Mouse (Mus musculus) limb, embryonic 14.5 days (tissue): ENCODE data around the gene Dnajb14. TPM values are rescaled to one million over a fixed set of nuclear protein-coding genes. Genes with fewer than 3 reads are reported as not detected.

ENCODE experiments used
- ATAC-seq: fragments of 200-750 bp; cut with Nextera tagmentation; 2 replicates; pipeline ENCODE4 v1.8.0; 2017; ENCODE audit warnings: low read depth, moderate number of reproducible peaks, moderate TSS enrichment; ENCODE audit not compliant: low FRiP score
- DNase-seq: peaks from one replicate; pipeline ENCODE4 v3.0.0-alpha.2; 2015; ENCODE audit warnings: low spot score
- H3K27ac ChIP-seq: fragments of 300-500 bp; sonication (generic); replicated peaks from 2 replicates; pipeline ENCODE4 v1.5.1; 2014; ENCODE audit warnings: low read depth, mild to moderate bottlenecking, low read length, moderate library complexity, mixed read lengths
- H3K27me3 ChIP-seq: fragments of 300-500 bp; sonication (generic); 2 replicates; pipeline ENCODE4 v1.6.1; 2014; ENCODE audit warnings: low read length, mixed read lengths; ENCODE audit not compliant: control insufficient read depth, insufficient read depth
- H3K36me3 ChIP-seq: fragments of 300-500 bp; sonication (generic); 2 replicates; pipeline ENCODE4 v1.6.1; 2014; ENCODE audit warnings: mild to moderate bottlenecking, low read length, moderate library complexity, mixed read lengths; ENCODE audit not compliant: control insufficient read depth, insufficient read depth
- H3K4me1 ChIP-seq: fragments of 300-500 bp; sonication (generic); 2 replicates; pipeline ENCODE4 v1.6.1; 2014; ENCODE audit warnings: antibody characterized with exemption, low read length, mixed read lengths; ENCODE audit not compliant: control insufficient read depth, insufficient read depth
- H3K4me2 ChIP-seq: fragments of 300-500 bp; sonication (generic); replicated peaks from 2 replicates; pipeline ENCODE4 v1.6.1; 2014; ENCODE audit warnings: low read depth, mild to moderate bottlenecking, low read length, moderate library complexity; ENCODE audit not compliant: severe bottlenecking
- H3K4me3 ChIP-seq: fragments of 300-500 bp; sonication (generic); replicated peaks from 2 replicates; pipeline ENCODE4 v1.5.1; 2014; ENCODE audit warnings: low read length
- H3K9ac ChIP-seq: fragments of 300-500 bp; sonication (generic); 2 replicates; pipeline ENCODE4 v1.6.1; 2014; ENCODE audit warnings: mild to moderate bottlenecking, low read depth, low read length, moderate library complexity; ENCODE audit not compliant: severe bottlenecking
- H3K9me3 ChIP-seq: fragments of 300-500 bp; sonication (generic); 2 replicates; pipeline ENCODE4 v1.6.1; 2016; ENCODE audit warnings: low read length; ENCODE audit not compliant: control insufficient read depth
- POLR2A ChIP-seq: fragments of 200-500 bp; IDR thresholded peaks from 2 replicates; pipeline ENCODE4 v1.8.0; 2012; ENCODE audit warnings: inconsistent platforms, mild to moderate bottlenecking, moderate library complexity, borderline replicate concordance; ENCODE audit not compliant: insufficient read depth, insufficient read length; ENCODE audit errors: extremely low read depth
- WGBS: fragments of 180-500 bp; shearing (Covaris S2); extraction: QIAGEN DNeasy Blood & Tissue Kit; methylation state at CpG from one replicate; pipeline ENCODE4 v1.1.7; 2014; 5-methylcytosine and 5-hydroxymethylcytosine counted together
- polyA plus RNA-seq, 2 experiments: library from polyadenylated mRNA; depleted of rRNA in 1 of 2; stranded (reverse) in 1 of 2; unstranded in 1 of 2; fragments of >200 nt; fragmentation: Nextera tagmentation in 1 of 2; extraction: Ambion mirVana in 1 of 2; gene quantifications; 2 replicates each; pipeline versions ENCODE4 v1.2.1 to v1.2.3; 2012 to 2014

Gene Dnajb14
- polyA plus RNA-seq, 2 experiments = 7.4 to 11.9 TPM

DNA sequence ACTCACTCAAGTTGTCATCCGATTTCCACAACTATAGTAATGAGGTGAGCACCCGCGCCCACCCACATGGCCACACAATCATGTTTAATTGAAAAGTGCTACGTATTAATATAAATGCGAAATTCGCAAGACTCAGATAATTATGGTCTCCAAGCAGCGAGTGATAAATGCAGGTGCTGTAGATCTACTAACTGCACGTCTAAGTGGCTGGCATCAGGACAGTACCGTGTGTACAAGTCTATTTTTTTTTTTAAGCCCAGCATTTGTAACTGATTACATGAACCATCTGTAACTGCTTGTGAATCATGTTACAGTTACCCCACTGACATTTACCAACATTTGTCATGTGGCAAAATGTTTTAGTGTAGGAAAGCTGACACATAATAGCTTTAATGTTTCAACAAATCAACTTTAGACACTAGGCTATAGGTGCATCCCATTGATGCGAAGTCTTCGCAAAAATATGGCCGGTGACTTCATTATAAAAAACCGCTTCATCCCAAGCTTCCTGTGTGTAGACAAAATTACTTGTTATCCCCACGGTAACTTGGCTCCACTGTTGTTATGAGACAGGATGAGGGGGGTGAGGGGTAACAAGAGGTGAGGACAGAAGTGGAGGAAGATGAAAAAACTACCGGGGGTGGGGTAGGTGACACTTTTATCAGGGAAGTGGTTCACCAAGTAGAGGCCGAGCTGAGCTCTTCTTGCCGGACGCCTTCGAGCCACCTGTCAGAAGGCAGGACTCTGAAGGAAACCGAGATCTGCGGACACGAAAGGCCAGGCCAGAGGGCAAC lies 3.9 kb upstream of the Dnajb14 start:
- H3K4me2 ChIP-seq = peak overlapping the region; percentile 61
- peak; percentile 33 for DNase-seq
- TF ChIP-seq POLR2A = no peak
- ATAC-seq = peak; percentile 3; the same call in 1 of the 2 replicates
- peak overlapping the region; percentile 77 for H3K4me3 ChIP-seq
- peak overlapping the region; percentile 96 for H3K27ac ChIP-seq
- H3K27me3 ChIP-seq = no peaks in the 10 kb centered on the region
- H3K36me3 ChIP-seq = peaks cover 8% of the 10 kb centered on the region
- H3K9me3 ChIP-seq = no peaks in the 10 kb centered on the region
- peaks cover 8% of the 10 kb centered on the region; the same call in 1 of the 2 replicates for H3K4me1 ChIP-seq
- peak overlapping the region; percentile 66 for H3K9ac ChIP-seq
- WGBS = 31% methylated on average over 22 of the region's 22 CpGs

DNA sequence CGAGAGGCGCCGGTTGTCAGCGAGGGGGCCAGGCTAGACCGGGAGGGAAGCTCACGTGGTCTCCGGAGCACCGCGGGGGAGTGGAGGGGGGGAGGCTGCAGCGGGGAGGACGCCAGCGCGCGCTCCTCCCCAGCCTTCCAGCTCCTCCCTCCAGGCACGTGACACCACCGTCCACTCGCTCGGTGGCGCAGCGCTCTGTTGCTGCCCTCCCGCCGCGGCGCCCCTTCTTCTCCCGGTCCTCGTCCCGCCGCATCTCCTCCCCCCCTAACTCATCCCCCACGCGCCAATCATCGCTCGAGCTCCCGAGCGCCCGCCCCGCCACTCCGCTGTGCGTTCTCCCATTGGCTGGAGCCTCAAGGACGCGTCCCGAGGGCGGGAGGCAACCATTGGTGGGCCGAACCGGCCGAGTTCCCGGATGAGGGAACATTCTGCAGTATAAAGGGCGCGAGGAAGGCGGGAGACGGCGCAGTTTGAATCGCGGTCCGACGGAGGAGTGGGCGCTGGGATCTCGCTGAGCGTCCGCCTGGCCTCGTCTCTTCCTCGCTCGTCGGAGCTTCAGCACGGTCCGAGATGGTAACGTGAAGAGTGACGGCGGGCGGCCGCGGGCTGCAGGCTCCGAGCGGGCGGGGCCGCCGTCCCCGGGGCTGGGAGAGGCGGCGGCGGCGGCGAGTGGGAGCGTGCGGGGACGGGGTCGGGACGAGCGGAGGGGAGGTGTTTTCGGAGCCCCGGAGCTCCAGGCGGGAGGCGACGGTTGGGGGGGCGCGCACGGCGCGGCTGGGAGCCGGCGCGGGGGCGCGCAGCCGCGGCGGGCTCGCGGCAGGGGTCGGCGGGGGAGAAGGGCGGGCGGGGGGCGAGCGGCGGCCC lies 3.1 kb upstream of the Dnajb14 start, which contains the start of gene H2afz:
TSS of gene H2afz (plus strand) at position 364 of the 864 bp plus-strand sequence.
- H3K9me3 ChIP-seq = no peaks in the 10 kb centered on the region
- peak within 1 kb of the TSS; percentile 61 for H3K4me2 ChIP-seq
- peaks cover 12% of the 10 kb centered on the region for H3K4me1 ChIP-seq
- H3K9ac ChIP-seq = peak within 1 kb of the TSS; percentile 92
- ATAC-seq (peak; percentile 94), DNase-seq (peak; percentile 97)
- H3K27ac ChIP-seq = peak within 1 kb of the TSS; percentile 96
- 0% methylated on average over 18 of the region's 115 CpGs for WGBS
- H3K36me3 ChIP-seq = peaks cover 8% of the 10 kb centered on the region
- H3K27me3 ChIP-seq = no peaks in the 10 kb centered on the region
- peak within 1 kb of the TSS; percentile 77 for H3K4me3 ChIP-seq
- TF ChIP-seq POLR2A = peak; percentile 96

DNA sequence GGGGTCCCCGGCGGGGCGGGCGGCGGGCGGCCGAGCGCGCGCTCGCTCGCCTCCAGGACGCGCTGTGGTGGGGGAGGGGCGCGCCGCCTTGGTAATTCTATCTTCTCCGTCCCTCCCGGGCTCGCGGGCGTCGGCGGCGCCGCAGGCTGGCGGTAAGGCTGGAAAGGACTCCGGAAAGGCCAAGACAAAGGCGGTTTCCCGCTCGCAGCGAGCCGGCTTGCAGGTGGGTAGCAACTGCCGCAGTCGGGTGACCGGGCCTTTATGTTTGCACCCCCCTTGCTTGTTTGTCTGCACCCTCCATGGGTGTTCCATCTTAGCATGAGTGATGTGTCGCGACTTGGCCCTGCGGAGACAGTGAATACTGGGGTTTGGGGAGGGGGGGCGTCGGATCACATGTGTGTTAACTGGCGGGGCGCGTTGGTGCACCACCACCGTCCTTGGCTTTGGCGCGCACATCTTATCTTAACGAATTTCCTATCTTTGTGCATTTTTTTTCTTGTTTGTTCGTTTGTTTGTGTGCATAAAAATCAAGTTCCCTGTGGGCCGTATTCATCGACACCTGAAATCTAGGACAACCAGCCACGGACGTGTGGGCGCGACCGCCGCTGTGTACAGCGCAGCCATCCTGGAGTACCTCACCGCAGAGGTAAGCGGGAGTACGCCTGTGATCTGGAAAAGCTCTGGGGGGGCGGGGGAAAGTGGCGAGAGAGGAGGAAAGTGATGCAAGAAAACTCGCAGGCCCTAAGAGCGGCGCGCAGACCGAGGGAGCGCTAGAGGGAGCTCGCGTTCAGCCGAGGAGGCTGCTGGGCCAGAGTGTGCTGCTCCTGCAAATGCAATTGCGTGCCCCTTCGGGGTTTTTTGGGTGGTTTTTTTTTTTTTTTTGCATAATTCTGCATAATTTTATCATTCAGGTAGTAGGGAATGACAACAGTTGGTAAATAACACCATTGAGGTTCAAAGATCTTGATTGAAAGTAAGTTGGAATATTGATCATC lies 2.2 kb upstream of the Dnajb14 start:
- peaks cover 10% of the 10 kb centered on the region for H3K4me1 ChIP-seq
- no peaks in the 10 kb centered on the region for H3K27me3 ChIP-seq
- H3K4me2 ChIP-seq = peak overlapping the region; percentile 61
- TF ChIP-seq POLR2A = peak; percentile 18; the same call in 1 of the 2 replicates
- DNase-seq (peak; percentile 94), ATAC-seq (peak; percentile 38)
- no peaks in the 10 kb centered on the region for H3K9me3 ChIP-seq
- H3K9ac ChIP-seq = peak overlapping the region; percentile 92
- H3K27ac ChIP-seq = peak overlapping the region; percentile 96
- WGBS = 1% methylated on average over 50 of the region's 74 CpGs
- H3K36me3 ChIP-seq = peaks cover 8% of the 10 kb centered on the region
- peak overlapping the region; percentile 77 for H3K4me3 ChIP-seq

DNA sequence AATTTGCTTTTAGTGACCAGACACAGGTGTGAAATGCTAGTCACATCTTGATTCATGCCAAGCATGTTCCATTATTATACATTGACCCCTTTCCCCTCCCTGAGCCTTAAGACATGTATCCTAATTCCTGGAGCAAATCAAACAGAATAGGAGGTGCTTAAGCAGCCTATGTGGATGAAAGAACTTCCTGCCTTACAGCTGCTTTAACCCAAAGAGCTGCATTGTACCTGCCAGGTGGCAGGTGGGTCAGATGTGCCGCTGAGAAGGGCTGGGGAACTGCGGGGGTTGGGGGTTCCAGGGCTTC lies 390 bp upstream of the Dnajb14 start:
- WGBS = 0% methylated on average over 2 of the region's 2 CpGs
- TF ChIP-seq POLR2A = no peak
- H3K4me2 ChIP-seq = peak overlapping the region; percentile 74

More for the DNA sequence above, 390 bp upstream of the Dnajb14 start:
- H3K4me3 ChIP-seq = peak overlapping the region; percentile 67
- peaks cover 8% of the 10 kb centered on the region for H3K36me3 ChIP-seq
- no peak for ATAC-seq
- peak overlapping the region; percentile 98 for H3K9ac ChIP-seq
- H3K27me3 ChIP-seq = no peaks in the 10 kb centered on the region
- no peak for DNase-seq
- H3K9me3 ChIP-seq = no peaks in the 10 kb centered on the region
- H3K27ac ChIP-seq = peak overlapping the region; percentile 98
- peaks cover 8% of the 10 kb centered on the region for H3K4me1 ChIP-seq
